Mouse (Mus musculus): ENCODE results near the gene Olfr279.

- TF ChIP-seq CTCF (IDR thresholded peaks at IDR 0.05): no peak
- TF ChIP-seq EP300 (IDR thresholded peaks at IDR 0.05): no peak
These were observed 35.9 kb downstream of the Olfr279 start for GRCm38 (mm10) chr15:98528066-98528563.

All from lung, postnatal 0 days (tissue).